Mouse (Mus musculus): ENCODE measurements around the gene Clstn1. TPM values are rescaled to one million over a fixed set of nuclear protein-coding genes. Genes with fewer than 3 reads are reported as not detected.

Gene Clstn1
- polyA plus RNA-seq, 1 experiment: 111 TPM

GRCm38 (mm10) chr4:149675378-149676261 lies 89.4 kb downstream of the Clstn1 start:
- WGBS: 5% methylated on average over 60 of the region's 60 CpGs
- Histone ChIP-seq H3K4me1 (ENCODE audit: control insufficient read depth, insufficient read depth, low read length) (peaks cover 2% of the 10 kb centered on the region; the same call in 1 of the 2 replicates), H3K4me3 (replicated peaks; ENCODE audit: extremely low read depth, low read depth, low read length) (peak overlapping the region; percentile 57)
- DNase-seq: peak; percentile 76
- TF ChIP-seq POLR2A (IDR thresholded peaks at IDR 0.05; ENCODE audit: borderline replicate concordance, extremely low read depth, low read depth, low read length): no peak
- TF ChIP-seq CTCF (IDR thresholded peaks at IDR 0.05; ENCODE audit: insufficient read depth, low read length): no peak

- TF ChIP-seq POLR2A (IDR thresholded peaks at IDR 0.05; ENCODE audit: borderline replicate concordance, extremely low read depth, low read depth, low read length): no peak
- no peak for TF ChIP-seq CTCF (IDR thresholded peaks at IDR 0.05; ENCODE audit: insufficient read depth, low read length)
- 68% methylated on average over 1 of the region's 1 CpGs for WGBS
- DNase-seq: no peak
- peaks cover 2% of the 10 kb centered on the region; the same call in 1 of the 2 replicates for H3K4me1 ChIP-seq (ENCODE audit: control insufficient read depth, insufficient read depth, low read length)
- no peak overlapping the region for H3K4me3 ChIP-seq (replicated peaks; ENCODE audit: extremely low read depth, low read depth, low read length)
Measured at GRCm38 (mm10) chr4:149678006-149678405, 91.7 kb downstream of the Clstn1 start.

- 31% methylated on average over 11 of the region's 11 CpGs for WGBS
- TF ChIP-seq CTCF (IDR thresholded peaks at IDR 0.05; ENCODE audit: insufficient read depth, low read length): no peak
- no peak for TF ChIP-seq POLR2A (IDR thresholded peaks at IDR 0.05; ENCODE audit: borderline replicate concordance, extremely low read depth, low read depth, low read length)
- H3K4me3 ChIP-seq (replicated peaks; ENCODE audit: extremely low read depth, low read depth, low read length): no peak overlapping the region
- DNase-seq: no peak
- H3K4me1 ChIP-seq (ENCODE audit: control insufficient read depth, insufficient read depth, low read length): peaks cover 2% of the 10 kb centered on the region; the same call in 1 of the 2 replicates
Measured at GRCm38 (mm10) chr4:149679056-149679770, 92.9 kb downstream of the Clstn1 start.

GRCm38 (mm10) chr4:149683875-149684274 lies 97.6 kb downstream of the Clstn1 start:
- no peak for DNase-seq
- TF ChIP-seq CTCF (IDR thresholded peaks at IDR 0.05; ENCODE audit: insufficient read depth, low read length) (no peak), POLR2A (IDR thresholded peaks at IDR 0.05; ENCODE audit: borderline replicate concordance, extremely low read depth, low read depth, low read length) (no peak)
- Histone ChIP-seq H3K4me3 (replicated peaks; ENCODE audit: extremely low read depth, low read depth, low read length) (no peak overlapping the region), H3K4me1 (ENCODE audit: control insufficient read depth, insufficient read depth, low read length) (no peaks in the 10 kb centered on the region)
- WGBS: 31% methylated on average over 7 of the region's 7 CpGs

- no peaks in the 10 kb centered on the region for H3K4me1 ChIP-seq (ENCODE audit: control insufficient read depth, insufficient read depth, low read length)
- TF ChIP-seq CTCF (IDR thresholded peaks at IDR 0.05; ENCODE audit: insufficient read depth, low read length) (no peak), POLR2A (IDR thresholded peaks at IDR 0.05; ENCODE audit: borderline replicate concordance, extremely low read depth, low read depth, low read length) (no peak)
- no peak overlapping the region for H3K4me3 ChIP-seq (replicated peaks; ENCODE audit: extremely low read depth, low read depth, low read length)
- DNase-seq: no peak
- 70% methylated on average over 11 of the region's 11 CpGs for WGBS
Measured at GRCm38 (mm10) chr4:149684841-149685623, 98.8 kb downstream of the Clstn1 start.

GRCm38 (mm10) chr4:149688861-149689260 lies 102.6 kb downstream of the Clstn1 start:
- TF ChIP-seq CTCF (IDR thresholded peaks at IDR 0.05; ENCODE audit: insufficient read depth, low read length): no peak
- TF ChIP-seq POLR2A (IDR thresholded peaks at IDR 0.05; ENCODE audit: borderline replicate concordance, extremely low read depth, low read depth, low read length): no peak
- DNase-seq: no peak
- no peaks in the 10 kb centered on the region for H3K4me1 ChIP-seq (ENCODE audit: control insufficient read depth, insufficient read depth, low read length)
- H3K4me3 ChIP-seq (replicated peaks; ENCODE audit: extremely low read depth, low read depth, low read length): no peak overlapping the region
- 81% methylated on average over 14 of the region's 14 CpGs for WGBS

GRCm38 (mm10) chr4:149689822-149690700 lies 103.8 kb downstream of the Clstn1 start:
- WGBS: 56% methylated on average over 12 of the region's 12 CpGs
- TF ChIP-seq CTCF (IDR thresholded peaks at IDR 0.05; ENCODE audit: insufficient read depth, low read length) (no peak), POLR2A (IDR thresholded peaks at IDR 0.05; ENCODE audit: borderline replicate concordance, extremely low read depth, low read depth, low read length) (no peak)
- no peaks in the 10 kb centered on the region for H3K4me1 ChIP-seq (ENCODE audit: control insufficient read depth, insufficient read depth, low read length)
- H3K4me3 ChIP-seq (replicated peaks; ENCODE audit: extremely low read depth, low read depth, low read length): no peak overlapping the region
- DNase-seq: no peak

GRCm38 (mm10) chr4:149690828-149691280 lies 104.6 kb downstream of the Clstn1 start:
- H3K4me3 ChIP-seq (replicated peaks; ENCODE audit: extremely low read depth, low read depth, low read length): no peak overlapping the region
- TF ChIP-seq CTCF (IDR thresholded peaks at IDR 0.05; ENCODE audit: insufficient read depth, low read length) (no peak), POLR2A (IDR thresholded peaks at IDR 0.05; ENCODE audit: borderline replicate concordance, extremely low read depth, low read depth, low read length) (no peak)
- no peaks in the 10 kb centered on the region for H3K4me1 ChIP-seq (ENCODE audit: control insufficient read depth, insufficient read depth, low read length)
- no peak for DNase-seq
- 79% methylated on average over 8 of the region's 8 CpGs for WGBS

All from lung, adult 2 months (tissue).